ENCODE assay signal across 35 mouse cellular contexts in the genomic region with DNA sequence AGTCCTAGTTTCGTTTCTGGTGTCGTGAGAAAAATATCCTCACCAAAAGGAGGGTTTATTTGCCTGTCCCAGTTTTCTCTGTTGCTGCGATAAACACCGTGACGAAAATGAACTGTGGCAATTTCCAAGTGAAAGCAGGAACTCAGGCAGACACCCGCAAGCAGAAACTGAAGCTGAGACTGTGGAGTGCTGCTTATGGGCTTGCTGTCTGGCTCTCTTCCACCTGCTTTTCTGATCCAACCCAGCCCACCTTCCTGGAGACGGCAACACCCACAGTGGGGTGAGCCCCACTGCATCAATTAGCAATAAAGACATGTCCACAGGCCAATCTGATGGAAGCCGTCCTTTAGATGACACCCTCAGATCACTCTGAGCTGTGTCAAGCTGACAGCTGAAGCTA.
DNase-seq lines count a peak whose midpoint lies in the region; ATAC-seq and TF ChIP-seq lines count a peak whose summit lies in the region.
"Had no signal": no experiment of that assay in that cellular context is flagged by ENCODE, and none has a peak within 500 bp of the region (broad histone marks: within the 10 kb centered on the region; RNA-seq: fewer than 3 reads in every experiment).

No protein-coding gene starts in this region.

- no peak for DNase-seq in embryonic facial prominence, embryonic 14.5 days (ENCODE audit: low spot score)
- DNase-seq in embryonic facial prominence, embryonic 10.5 days (ENCODE audit: low spot score): no peak
- DNase-seq in layer of hippocampus, adult 2 months (ENCODE audit: low spot score in 2 of 2): no peak
- DNase-seq in layer of hippocampus, adult 9-10 months (ENCODE audit: low spot score): no peak
- DNase-seq in right cerebral cortex, postnatal 10 days (ENCODE audit: low spot score in 2 of 2): peak; percentile 35 to 54
- no peak for DNase-seq in right cerebral cortex, postnatal 4 days
- no peak for DNase-seq in thymus, postnatal 14 days
- no peak for DNase-seq in testis, postnatal 10 days (ENCODE audit: low spot score)
- DNase-seq: adrenal gland, postnatal 10 days; cerebellum, adult 11 months; cerebellum, adult 9-10 months; cerebellum, postnatal 36 days; forebrain, postnatal 0 days; gastrocnemius, postnatal 14 days; heart, postnatal 36 days; kidney, postnatal 14 days; layer of hippocampus, postnatal 36 days; liver, embryonic 13.5 days; lung, adult 18-20 months; lung, postnatal 10 days; retina, postnatal 1 day; spleen, adult 18-20 months had no signal

- peaks cover 11% of the 10 kb centered on the region for H3K4me1 ChIP-seq in embryonic facial prominence, embryonic 14.5 days (ENCODE audit: control insufficient read depth, insufficient read depth, low read length)
- H3K4me1 ChIP-seq in embryonic facial prominence, embryonic 10.5 days: peaks cover 23% of the 10 kb centered on the region
- H3K4me1 ChIP-seq: liver, embryonic 13.5 days had no signal

- no peak overlapping the region for H3K27ac ChIP-seq in embryonic facial prominence, embryonic 14.5 days (replicated peaks; ENCODE audit: low read depth, low read length)
- H3K27ac ChIP-seq in embryonic facial prominence, embryonic 10.5 days (replicated peaks): no peak overlapping the region
- peak overlapping the region; percentile 28; the same call in 1 of the 2 replicates for H3K27ac ChIP-seq in layer of hippocampus, adult 2 months
- H3K27ac ChIP-seq: embryonic facial prominence, embryonic 12.5 days; heart, embryonic 10.5 days; heart, embryonic 15.5 days; hindbrain, embryonic 13.5 days; limb, embryonic 10.5 days; limb, embryonic 15.5 days; liver, embryonic 13.5 days; macrophage; midbrain, embryonic 13.5 days; neural tube, embryonic 15.5 days; stomach, postnatal 0 days had no signal

- peaks cover 3% of the 10 kb centered on the region for H3K27me3 ChIP-seq in embryonic facial prominence, embryonic 14.5 days (replicated peaks; ENCODE audit: control insufficient read depth, insufficient read depth, low read length)
- H3K27me3 ChIP-seq in embryonic facial prominence, embryonic 10.5 days (replicated peaks; ENCODE audit: low read depth, poor library complexity, severe bottlenecking): peaks cover 6% of the 10 kb centered on the region; the same call in 1 of the 2 replicates
- H3K27me3 ChIP-seq: embryonic facial prominence, embryonic 12.5 days; heart, embryonic 15.5 days; neural tube, embryonic 15.5 days had no signal

- 70% methylated on average over 8 of the region's 8 CpGs for WGBS in embryonic facial prominence, embryonic 14.5 days
- WGBS in embryonic facial prominence, embryonic 10.5 days: 87% methylated on average over 8 of the region's 8 CpGs

- no peak for TF ChIP-seq CTCF in layer of hippocampus, adult 2 months (conservative IDR thresholded peaks at IDR 0.05)

- no peak for ATAC-seq in embryonic facial prominence, embryonic 14.5 days (ENCODE audit: low read depth)
- ATAC-seq: forebrain, postnatal 0 days; intestine, postnatal 0 days; midbrain, embryonic 13.5 days; Patski had no signal

- no peaks in the 10 kb centered on the region for H3K9me3 ChIP-seq in embryonic facial prominence, embryonic 14.5 days (ENCODE audit: control insufficient read depth, low read length)
- H3K9me3 ChIP-seq in embryonic facial prominence, embryonic 10.5 days: no peaks in the 10 kb centered on the region
- H3K9me3 ChIP-seq: embryonic facial prominence, embryonic 12.5 days; G1E; heart, embryonic 10.5 days; heart, embryonic 15.5 days; hindbrain, embryonic 13.5 days; limb, embryonic 10.5 days; limb, embryonic 15.5 days; liver, embryonic 13.5 days; neural tube, embryonic 15.5 days had no signal

- H3K9ac ChIP-seq in embryonic facial prominence, embryonic 14.5 days (ENCODE audit: low read depth, low read length): 0 out of 2 replicates have a peak overlapping the region, but pooled peaks have one; percentile 9
- H3K9ac ChIP-seq: embryonic facial prominence, embryonic 12.5 days; forebrain, postnatal 0 days; heart, embryonic 15.5 days; hindbrain, embryonic 13.5 days; limb, embryonic 15.5 days; liver, embryonic 13.5 days; midbrain, embryonic 13.5 days; neural tube, embryonic 15.5 days had no signal

- H3K36me3 ChIP-seq in embryonic facial prominence, embryonic 14.5 days (ENCODE audit: control insufficient read depth, insufficient read depth, low read length): no peaks in the 10 kb centered on the region
- H3K36me3 ChIP-seq in embryonic facial prominence, embryonic 10.5 days (replicated peaks): no peaks in the 10 kb centered on the region
- H3K36me3 ChIP-seq: embryonic facial prominence, embryonic 12.5 days; G1E; heart, embryonic 10.5 days; heart, embryonic 15.5 days; hindbrain, embryonic 13.5 days; limb, embryonic 10.5 days; limb, embryonic 15.5 days; liver, embryonic 13.5 days; midbrain, embryonic 13.5 days; neural tube, embryonic 15.5 days had no signal

- H3K4me3 ChIP-seq in embryonic facial prominence, embryonic 14.5 days (ENCODE audit: low read depth, low read length): no peak overlapping the region
- no peak overlapping the region for H3K4me3 ChIP-seq in embryonic facial prominence, embryonic 10.5 days
- no peak overlapping the region for H3K4me3 ChIP-seq in layer of hippocampus, adult 2 months
- H3K4me3 ChIP-seq: embryonic facial prominence, embryonic 12.5 days; heart, embryonic 10.5 days; heart, embryonic 15.5 days; hindbrain, embryonic 13.5 days; limb, embryonic 10.5 days; limb, embryonic 15.5 days; liver, embryonic 13.5 days; midbrain, embryonic 13.5 days; neural tube, embryonic 15.5 days had no signal

- H3K4me2 ChIP-seq in embryonic facial prominence, embryonic 14.5 days (ENCODE audit: low read depth, low read length): no peak overlapping the region
- H3K4me2 ChIP-seq: embryonic facial prominence, embryonic 12.5 days; heart, embryonic 15.5 days; hindbrain, embryonic 13.5 days; limb, embryonic 15.5 days; liver, embryonic 13.5 days; midbrain, embryonic 13.5 days; neural tube, embryonic 15.5 days had no signal

Comparison
In these comparisons a context has a peak if more than half of its experiments do, and no peak if none do; other contexts are left out.
1. DNase-seq: peak in right cerebral cortex, postnatal 10 days (2 of 2); none in embryonic facial prominence, embryonic 14.5 days (single experiment), embryonic facial prominence, embryonic 10.5 days (single experiment), layer of hippocampus, adult 2 months (0 of 2), layer of hippocampus, adult 9-10 months (single experiment), right cerebral cortex, postnatal 4 days (single experiment), thymus, postnatal 14 days (single experiment) and testis, postnatal 10 days (single experiment).